Mouse (Mus musculus): Measurements from ENCODE around the gene Rundc3a.

The Rundc3a gene

DNA sequence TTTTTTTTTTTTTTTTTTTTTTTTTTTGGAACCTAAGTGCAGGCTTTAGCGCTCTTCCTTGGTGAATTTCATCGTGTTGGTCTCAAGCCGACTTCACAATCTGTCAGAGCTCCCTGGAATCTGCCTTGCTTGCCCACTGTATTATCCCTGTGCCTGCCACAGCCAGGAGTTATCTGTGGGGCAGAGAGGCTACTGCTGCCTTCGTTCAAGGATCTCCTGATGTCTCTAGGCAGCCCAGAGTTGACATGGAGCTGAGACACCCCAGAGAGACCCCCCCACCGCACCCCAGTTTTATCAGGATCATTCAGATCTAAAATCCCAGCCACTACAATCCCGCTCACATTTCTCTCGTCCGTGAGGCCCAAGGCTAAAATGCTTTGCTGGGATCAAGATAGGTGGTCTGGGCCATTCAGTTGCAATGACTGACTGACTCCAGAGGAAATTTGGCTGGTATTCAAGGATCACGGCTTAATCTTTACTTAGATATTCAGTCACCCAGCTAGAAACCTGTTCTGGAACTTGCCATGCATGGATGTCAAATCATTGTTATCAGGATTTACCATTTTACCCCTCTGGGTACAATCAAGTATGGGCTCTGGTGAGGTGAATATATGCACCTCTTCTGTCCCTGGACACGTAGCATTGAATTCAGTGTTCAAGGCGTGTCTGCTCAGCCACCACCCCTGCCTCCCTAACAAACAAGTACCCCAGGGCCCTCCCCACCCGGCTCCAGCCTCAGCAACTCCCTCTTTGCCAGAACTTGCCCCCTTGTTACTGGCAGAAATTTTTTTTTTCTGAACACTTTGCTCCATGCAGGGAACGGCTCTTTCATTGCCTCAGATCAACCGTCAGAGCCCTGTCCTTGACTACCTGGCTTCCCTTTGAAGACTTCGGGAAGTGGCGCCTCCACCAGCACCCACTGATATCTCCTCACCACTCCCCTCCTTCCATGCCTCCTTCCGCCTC is 56.1 kb downstream of the Rundc3a start:
- no peak for DNase-seq (ENCODE audit: low read depth)
